Mouse (Mus musculus) kidney, postnatal 0 days (tissue): Measurements from ENCODE around the gene Fras1. TPM values are rescaled to one million over a fixed set of nuclear protein-coding genes. Genes with fewer than 3 reads are reported as not detected.

Source experiments
- ATAC-seq: fragments of 200-750 bp; cut with Nextera tagmentation; replicated peaks from 2 replicates; pipeline ENCODE4 v1.8.0; 2017; ENCODE audit warnings: low read depth, moderate number of reproducible peaks, moderate TSS enrichment, moderate library complexity; ENCODE audit not compliant: low FRiP score
- DNase-seq: peaks from one replicate; pipeline ENCODE4 v3.0.0-alpha.2; 2016; ENCODE audit warnings: low spot score
- H3K27ac ChIP-seq: fragments of 300-500 bp; sonication (generic); 2 replicates; pipeline ENCODE4 v1.5.1; 2014; ENCODE audit warnings: mild to moderate bottlenecking
- H3K27me3 ChIP-seq: fragments of 300-500 bp; sonication (generic); 2 replicates; pipeline ENCODE4 v1.6.1; 2014; ENCODE audit warnings: low read length, mixed read lengths; ENCODE audit not compliant: insufficient read depth
- H3K36me3 ChIP-seq: fragments of 300-500 bp; sonication (generic); 2 replicates; pipeline ENCODE4 v1.6.1; 2014; ENCODE audit warnings: low read length, mixed read lengths; ENCODE audit not compliant: insufficient read depth
- H3K4me1 ChIP-seq: fragments of 300-500 bp; sonication (generic); replicated peaks from 2 replicates; pipeline ENCODE4 v1.6.1; 2014; ENCODE audit warnings: antibody characterized with exemption, low read length, mixed read lengths; ENCODE audit not compliant: insufficient read depth
- H3K4me2 ChIP-seq: fragments of 300-500 bp; sonication (generic); 2 replicates; pipeline ENCODE4 v1.6.1; 2014; ENCODE audit warnings: mild to moderate bottlenecking, low read length, moderate library complexity, mixed read lengths
- H3K4me3 ChIP-seq: fragments of 300-500 bp; sonication (generic); replicated peaks from 2 replicates; pipeline ENCODE4 v1.5.1; 2014; ENCODE audit warnings: low read depth, low read length
- H3K9ac ChIP-seq: fragments of 300-500 bp; sonication (generic); 2 replicates; pipeline ENCODE4 v1.6.1; 2014; ENCODE audit warnings: low read depth, low read length
- H3K9me3 ChIP-seq: fragments of 300-500 bp; sonication (generic); replicated peaks from 2 replicates; pipeline ENCODE4 v1.6.1; 2016; ENCODE audit warnings: low read length, inconsistent platforms, mixed read lengths
- CTCF ChIP-seq: IDR thresholded peaks from 2 replicates; pipeline ENCODE4 v1.5.1; 2016; ENCODE audit warnings: antibody characterized with exemption, low read depth, mild to moderate bottlenecking, moderate library complexity
- WGBS: fragments of 180-500 bp; shearing (Covaris S2); extraction: QIAGEN DNeasy Blood & Tissue Kit; methylation state at CpG from one replicate; pipeline ENCODE4 v1.1.7; 2014; 5-methylcytosine and 5-hydroxymethylcytosine counted together
- polyA plus RNA-seq: library from polyadenylated mRNA; unstranded; fragments of >200 nt; fragmentation: Nextera tagmentation; extraction: Ambion mirVana; gene quantifications from 2 replicates; pipeline ENCODE4 v1.2.1, GENCODE M21; 2015

Gene Fras1
- polyA plus RNA-seq, 1 experiment from 2014 or later, result 15.8 TPM

GRCm38 (mm10) chr5:96351963-96352362 lies 21.8 kb upstream of the Fras1 start:
- DNase-seq, result no peak
- H3K4me3 ChIP-seq, result no peak overlapping the region
- H3K9me3 ChIP-seq, result no peaks in the 10 kb centered on the region
- no peaks in the 10 kb centered on the region for H3K27me3 ChIP-seq
- no peak for ATAC-seq
- no peak overlapping the region for H3K4me2 ChIP-seq
- no peak overlapping the region for H3K9ac ChIP-seq
- H3K27ac ChIP-seq, result no peak overlapping the region
- H3K4me1 ChIP-seq, result no peaks in the 10 kb centered on the region
- peak; percentile 56 for TF ChIP-seq CTCF
- no peaks in the 10 kb centered on the region for H3K36me3 ChIP-seq

GRCm38 (mm10) chr5:96363950-96364349 lies 9.8 kb upstream of the Fras1 start:
- TF ChIP-seq CTCF, result no peak

GRCm38 (mm10) chr5:96365590-96365989 lies 8.2 kb upstream of the Fras1 start:
- WGBS, result 79% methylated on average over 5 of the region's 5 CpGs
- no peak overlapping the region for H3K4me3 ChIP-seq
- TF ChIP-seq CTCF, result no peak
- no peak overlapping the region for H3K9ac ChIP-seq
- no peaks in the 10 kb centered on the region for H3K4me1 ChIP-seq
- no peaks in the 10 kb centered on the region for H3K27me3 ChIP-seq
- no peak overlapping the region for H3K27ac ChIP-seq
- no peaks in the 10 kb centered on the region for H3K36me3 ChIP-seq
- no peak overlapping the region for H3K4me2 ChIP-seq
- no peak for DNase-seq
- ATAC-seq, result no peak
- H3K9me3 ChIP-seq, result no peaks in the 10 kb centered on the region

More at GRCm38 (mm10) chr5:96363950-96364349, 9.8 kb upstream of the Fras1 start:
- DNase-seq, result no peak
- Histone ChIP-seq H3K36me3 (no peaks in the 10 kb centered on the region), H3K4me3 (no peak overlapping the region), H3K27me3 (no peaks in the 10 kb centered on the region), H3K9ac (no peak overlapping the region), H3K4me2 (no peak overlapping the region), H3K9me3 (no peaks in the 10 kb centered on the region), H3K27ac (no peak overlapping the region), H3K4me1 (no peaks in the 10 kb centered on the region)
- whole genome bisulfite sequencing, result 67% methylated on average over 4 of the region's 4 CpGs
- no peak for ATAC-seq

GRCm38 (mm10) chr5:96367260-96367659 lies 6.5 kb upstream of the Fras1 start:
- Histone ChIP-seq H3K27me3 (no peaks in the 10 kb centered on the region), H3K9ac (no peak overlapping the region), H3K9me3 (no peaks in the 10 kb centered on the region), H3K4me3 (no peak overlapping the region), H3K4me1 (no peaks in the 10 kb centered on the region), H3K36me3 (no peaks in the 10 kb centered on the region), H3K27ac (no peak overlapping the region), H3K4me2 (no peak overlapping the region)
- ATAC-seq (no peak), DNase-seq (no peak)
- no peak for TF ChIP-seq CTCF

- Histone ChIP-seq H3K36me3 (no peaks in the 10 kb centered on the region), H3K27ac (no peak overlapping the region), H3K4me2 (peak overlapping the region; percentile 92), H3K9ac (no peak overlapping the region), H3K4me1 (peaks cover 5% of the 10 kb centered on the region; the same call in 1 of the 2 replicates), H3K4me3 (peak overlapping the region; percentile 51), H3K9me3 (no peaks in the 10 kb centered on the region), H3K27me3 (no peaks in the 10 kb centered on the region)
- DNase-seq (no peak), ATAC-seq (no peak; the same call in 1 of the 2 replicates)
- WGBS, result 29% methylated on average over 6 of the region's 6 CpGs
- no peak for TF ChIP-seq CTCF
Measured at GRCm38 (mm10) chr5:96373106-96373505, 649 bp upstream of the Fras1 start.

- peak; percentile 82 for ATAC-seq
- Histone ChIP-seq H3K4me3 (peak overlapping the region; percentile 51), H3K27ac (peak overlapping the region; percentile 77), H3K4me2 (peak overlapping the region; percentile 92), H3K36me3 (no peaks in the 10 kb centered on the region), H3K9me3 (no peaks in the 10 kb centered on the region), H3K4me1 (peaks cover 5% of the 10 kb centered on the region; the same call in 1 of the 2 replicates), H3K9ac (peak overlapping the region; percentile 59), H3K27me3 (no peaks in the 10 kb centered on the region)
- DNase-seq, result peak; percentile 76
- TF ChIP-seq CTCF, result peak; percentile 20; the same call in 1 of the 2 replicates
- under 1% methylated on average over 78 of the region's 84 CpGs for WGBS
Measured at GRCm38 (mm10) chr5:96373986-96374901, 489 bp downstream of the Fras1 start.
